Mouse (Mus musculus): Measurements from ENCODE around the gene Crebl2. TPM values are rescaled to one million over a fixed set of nuclear protein-coding genes. Genes with fewer than 3 reads are reported as not detected.

Crebl2 gene
- total and polyA plus RNA-seq, 3 experiments: 1.4 to 2.2 (median 1.5) TPM

DNA sequence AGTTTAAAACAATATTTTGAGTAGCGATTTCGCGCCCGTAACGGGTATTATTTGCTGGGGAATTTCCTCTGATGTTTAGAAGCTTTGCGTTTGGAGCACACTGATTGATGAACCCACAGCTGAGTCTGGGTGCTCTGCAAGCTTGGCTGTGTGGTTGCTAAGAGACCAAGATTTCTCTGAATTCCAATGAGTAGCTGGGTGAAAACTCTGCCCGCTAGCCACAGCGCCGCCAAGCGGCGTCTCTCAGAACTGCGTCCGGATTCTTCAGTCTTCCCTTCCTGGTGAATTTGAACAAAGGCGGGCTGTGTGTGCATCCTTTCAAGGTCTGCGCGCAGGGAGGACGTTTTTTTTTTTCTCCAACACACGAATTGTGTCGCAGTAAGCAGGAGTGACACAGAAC, 33.2 kb downstream of the Crebl2 start:
- dilution Hi-C loops (cut with MboI; ENCODE audit: extremely low pct_ligation_motif_present, extremely low pct_unique_long_range_greater_than_20kb, low sequenced_read_pairs): no loop called here
- peak overlapping the region in 2 of 3 experiments; percentile 39 to 40 for H3K4me3 ChIP-seq (replicated peaks in 1 of 3; ENCODE audit: low read depth in 2 of 3, low read length in 2 of 3, poor library complexity in 1 of 3)
- H3K27ac ChIP-seq (ENCODE audit: insufficient read depth, low read depth): no peak overlapping the region
- peaks cover 2 to 11% of the 10 kb centered on the region in 2 experiments; a peak in 2 of 4 replicates for H3K4me1 ChIP-seq (ENCODE audit: control insufficient read depth in 1 of 2, insufficient read depth in 2 of 2)
- H3K9me3 ChIP-seq (replicated peaks; ENCODE audit: low read length): no peaks in the 10 kb centered on the region
- no peaks in the 10 kb centered on the region for H3K27me3 ChIP-seq (replicated peaks)
- peaks cover 0 to 1% of the 10 kb centered on the region in 2 experiments for H3K36me3 ChIP-seq (replicated peaks in 1 of 2; ENCODE audit: control insufficient read depth in 1 of 2, insufficient read depth in 1 of 2, low read length in 1 of 2)
- H3K79me2 ChIP-seq (replicated peaks; ENCODE audit: control insufficient read depth, extremely low read depth, insufficient read depth, poor library complexity, severe bottlenecking): no peaks in the 10 kb centered on the region
- peak; percentile 92 for DNase-seq (ENCODE audit: extremely low read depth)
- TF ChIP-seq ZNF384 (IDR thresholded peaks at IDR 0.05; ENCODE audit: low read depth, low read length) (0 out of 2 replicates have a peak, but pooled peaks have one; percentile 1), NELFE (IDR thresholded peaks at IDR 0.05; ENCODE audit: low read depth, low read length) (no peak), CTCF (conservative IDR thresholded peaks at IDR 0.05 in 1 of 2, IDR thresholded peaks at IDR 0.05 in 1 of 2; ENCODE audit: low read depth in 2 of 2, low read length in 2 of 2) (peak; percentile 97 to 99), SIN3A (IDR thresholded peaks at IDR 0.05; ENCODE audit: low read length) (peak; percentile 70), SMC3 (IDR thresholded peaks at IDR 0.05; ENCODE audit: low read depth, low read length) (peak; percentile 86), POLR2AphosphoS2 (IDR thresholded peaks at IDR 0.05; ENCODE audit: low read depth, low read length) (no peak), RAD21 (IDR thresholded peaks at IDR 0.05; ENCODE audit: low read depth, low read length) (peak; percentile 86), MXI1 (IDR thresholded peaks at IDR 0.05; ENCODE audit: low read depth, low read length) (peak; percentile 81; the same call in 1 of the 2 replicates), ZC3H11A (IDR thresholded peaks at IDR 0.05; ENCODE audit: low read depth, low read length) (peak; percentile 19; the same call in 1 of the 2 replicates), NRF1 (IDR thresholded peaks at IDR 0.05; ENCODE audit: low read depth, low read length) (no peak), USF1 (IDR thresholded peaks at IDR 0.05; ENCODE audit: low read depth, low read length) (no peak), JUND (conservative IDR thresholded peaks at IDR 0.05; ENCODE audit: low read depth, low read length) (no peak), TBP (conservative IDR thresholded peaks at IDR 0.05; ENCODE audit: low read depth, low read length) (no peak), ELF1 (IDR thresholded peaks at IDR 0.05; ENCODE audit: low read depth, low read length) (peak; percentile 62; the same call in 1 of the 2 replicates), HCFC1 (IDR thresholded peaks at IDR 0.05; ENCODE audit: low read depth, low read length) (0 out of 2 replicates have a peak, but pooled peaks have one; percentile 10), KAT2A (IDR thresholded peaks at IDR 0.05; ENCODE audit: insufficient replicate concordance, low read length) (no peak)
- H3K9ac ChIP-seq (ENCODE audit: insufficient read depth, low read depth): no peak overlapping the region
- H3K4me2 ChIP-seq (ENCODE audit: insufficient read depth, low read depth, poor library complexity, severe bottlenecking): peak overlapping the region; percentile 85
- in situ Hi-C loops (cut with MboI; ENCODE audit: low pct_ligation_motif_present, low pct_unique_long_range_greater_than_20kb, low sequenced_read_pairs): loop anchor here (10.0 to 25.0 kb wide), 2 partner anchors 218 to 426 kb away; no protein-coding TSS in a partner anchor

DNA sequence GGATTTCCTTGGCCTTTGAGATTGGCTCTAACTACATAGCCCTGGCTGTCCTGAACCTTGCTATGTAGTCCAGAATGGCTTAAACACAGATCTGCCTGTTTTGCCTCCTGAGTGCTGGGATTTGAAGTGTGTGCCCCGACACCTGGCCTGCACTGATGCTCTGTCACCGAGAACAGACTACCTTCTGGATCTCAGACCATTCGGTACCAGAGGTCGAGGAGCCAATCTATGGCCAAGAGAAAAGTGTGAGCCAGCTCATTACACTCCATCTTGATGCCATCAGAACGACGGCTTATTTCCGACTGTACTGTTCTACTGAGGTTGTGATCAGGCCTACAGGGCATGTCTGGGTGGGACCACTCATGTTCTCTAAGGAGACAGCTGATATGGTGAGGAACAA, 36.2 kb downstream of the Crebl2 start:
- H3K27me3 ChIP-seq (replicated peaks): no peaks in the 10 kb centered on the region
- no peak overlapping the region for H3K9ac ChIP-seq (ENCODE audit: insufficient read depth, low read depth)
- H3K4me1 ChIP-seq (ENCODE audit: control insufficient read depth in 1 of 2, insufficient read depth in 2 of 2): peaks cover 2 to 8% of the 10 kb centered on the region in 2 experiments; a peak in 2 of 4 replicates
- DNase-seq (ENCODE audit: extremely low read depth): no peak
- H3K4me3 ChIP-seq (replicated peaks in 1 of 3; ENCODE audit: low read depth in 2 of 3, low read length in 2 of 3, poor library complexity in 1 of 3): no peak overlapping the region
- dilution Hi-C loops (cut with MboI; ENCODE audit: extremely low pct_ligation_motif_present, extremely low pct_unique_long_range_greater_than_20kb, low sequenced_read_pairs): no loop called here
- H3K4me2 ChIP-seq (ENCODE audit: insufficient read depth, low read depth, poor library complexity, severe bottlenecking): no peak overlapping the region
- in situ Hi-C loops (cut with MboI; ENCODE audit: low pct_ligation_motif_present, low pct_unique_long_range_greater_than_20kb, low sequenced_read_pairs): loop anchor here (10.0 to 25.0 kb wide), 2 partner anchors 221 to 429 kb away; no protein-coding TSS in a partner anchor
- TF ChIP-seq MYC (IDR thresholded peaks at IDR 0.05; ENCODE audit: low read depth, low read length): no peak
- no peak for TF ChIP-seq JUND (conservative IDR thresholded peaks at IDR 0.05; ENCODE audit: low read depth, low read length)
- no peak for TF ChIP-seq ZC3H11A (IDR thresholded peaks at IDR 0.05; ENCODE audit: low read depth, low read length)
- no peak for TF ChIP-seq TBP (conservative IDR thresholded peaks at IDR 0.05; ENCODE audit: low read depth, low read length)
- no peak for TF ChIP-seq ELF1 (IDR thresholded peaks at IDR 0.05; ENCODE audit: low read depth, low read length)
- no peak for TF ChIP-seq USF1 (IDR thresholded peaks at IDR 0.05; ENCODE audit: low read depth, low read length)
- TF ChIP-seq IRF4 (IDR thresholded peaks at IDR 0.05; ENCODE audit: low read depth, low read length): no peak
- no peak for TF ChIP-seq KAT2A (IDR thresholded peaks at IDR 0.05; ENCODE audit: insufficient replicate concordance, low read length)
- TF ChIP-seq NRF1 (IDR thresholded peaks at IDR 0.05; ENCODE audit: low read depth, low read length): no peak
- no peak for TF ChIP-seq CHD1 (IDR thresholded peaks at IDR 0.05; ENCODE audit: low read depth, low read length)
- TF ChIP-seq MEF2A (IDR thresholded peaks at IDR 0.05; ENCODE audit: borderline replicate concordance, low read depth, low read length): no peak
- no peak for TF ChIP-seq HCFC1 (IDR thresholded peaks at IDR 0.05; ENCODE audit: low read depth, low read length)
- no peak for TF ChIP-seq CTCF (conservative IDR thresholded peaks at IDR 0.05 in 1 of 2, IDR thresholded peaks at IDR 0.05 in 1 of 2; ENCODE audit: low read depth in 2 of 2, low read length in 2 of 2)
- TF ChIP-seq POLR2AphosphoS2 (IDR thresholded peaks at IDR 0.05; ENCODE audit: low read depth, low read length): no peak
- no peak for TF ChIP-seq BHLHE40 (IDR thresholded peaks at IDR 0.05; ENCODE audit: low read depth, low read length)
- no peaks in the 10 kb centered on the region for H3K79me2 ChIP-seq (replicated peaks; ENCODE audit: control insufficient read depth, extremely low read depth, insufficient read depth, poor library complexity, severe bottlenecking)
- no peaks in the 10 kb centered on the region for H3K9me3 ChIP-seq (replicated peaks; ENCODE audit: low read length)
- H3K36me3 ChIP-seq (replicated peaks in 1 of 2; ENCODE audit: control insufficient read depth in 1 of 2, insufficient read depth in 1 of 2, low read length in 1 of 2): peaks cover 9 to 19% of the 10 kb centered on the region in 2 experiments
- H3K27ac ChIP-seq (ENCODE audit: insufficient read depth, low read depth): no peak overlapping the region

Data from CH12.LX (cell line).